Mouse (Mus musculus) testis, adult 2 months (tissue): ENCODE data around the gene BC035044.

ENCODE experiments used
- CTCF ChIP-seq: fragments of 200-500 bp; IDR thresholded peaks from 2 replicates; pipeline ENCODE4 v1.5.1; 2012; ENCODE audit warnings: low read depth, mild to moderate bottlenecking, inconsistent platforms, low read length, moderate library complexity; ENCODE audit not compliant: control insufficient read depth, insufficient read depth, insufficient replicate concordance
- POLR2A ChIP-seq: fragments of 200-500 bp; IDR thresholded peaks from 2 replicates; pipeline ENCODE4 v1.6.1; 2012; ENCODE audit warnings: low read depth, mild to moderate bottlenecking, inconsistent platforms, low read length, moderate library complexity; ENCODE audit not compliant: control insufficient read depth

DNA sequence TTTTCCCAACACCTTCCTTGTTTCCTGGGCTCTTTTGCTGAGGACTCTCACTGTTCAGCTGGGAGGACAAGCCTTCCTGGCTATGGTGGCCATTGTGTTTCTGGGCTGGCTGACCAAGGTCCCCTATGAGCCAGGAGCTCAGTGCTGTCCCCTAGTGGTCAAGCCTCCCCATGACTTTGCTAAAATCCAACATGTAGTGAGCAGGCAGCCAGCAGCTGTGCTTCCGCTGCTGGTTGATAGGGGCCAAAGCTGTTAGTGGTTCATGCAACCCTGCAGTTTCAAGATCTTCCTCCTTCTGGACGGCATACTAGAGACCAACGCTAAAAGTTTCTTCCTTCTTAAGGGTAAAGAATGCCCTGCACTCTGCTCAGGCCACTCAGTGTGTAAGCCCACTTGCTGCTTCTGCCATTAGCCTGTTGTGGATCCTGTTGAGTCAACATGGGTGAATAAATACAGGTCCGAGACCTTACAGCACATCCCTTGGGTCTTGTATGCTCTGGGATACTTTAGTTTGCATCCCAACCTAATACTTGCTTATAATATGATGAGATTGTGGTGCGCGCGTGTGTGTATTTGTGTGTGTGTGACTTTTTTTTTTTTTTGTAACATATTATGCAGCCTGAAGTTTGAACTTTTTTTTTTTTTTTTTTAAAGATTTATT, 45.5 kb downstream of the BC035044 start:
- TF ChIP-seq POLR2A (no peak), CTCF (peak; percentile 100)
